Mouse (Mus musculus) CH12.LX (cell line): ENCODE results near the gene Car3. TPM values are rescaled to one million over a fixed set of nuclear protein-coding genes. Genes with fewer than 3 reads are reported as not detected.
"Not testable (repeated sequence)": the region's sequence is repeated elsewhere in the genome, so short reads cannot be mapped to it uniquely, and the experiment has no call there.

Experiments
- DNase-seq: peaks from one replicate; pipeline ENCODE4 v3.0.0-alpha.2; 2013; ENCODE audit errors: extremely low read depth
- H3K27ac ChIP-seq: 2 replicates; pipeline ENCODE4 v1.5.1; 2012; ENCODE audit warnings: low read depth, mild to moderate bottlenecking, control low read depth, moderate library complexity; ENCODE audit not compliant: insufficient read depth
- H3K27me3 ChIP-seq: replicated peaks from 2 replicates; pipeline ENCODE3; 2012; ENCODE audit warnings: inconsistent platforms
- H3K36me3 ChIP-seq, 2 experiments: replicated peaks in 1 of 2; 2 replicates each; pipeline versions ENCODE3 to v1.6.1; 2012; ENCODE audit warnings: inconsistent platforms in 1 of 2, low read length in 1 of 2, mild to moderate bottlenecking in 1 of 2, mixed read lengths in 1 of 2, moderate library complexity in 1 of 2; ENCODE audit not compliant: control insufficient read depth in 1 of 2, insufficient read depth in 1 of 2
- H3K4me1 ChIP-seq, 2 experiments: 2 replicates each; pipeline ENCODE4 v1.6.1; 2012; ENCODE audit warnings: inconsistent platforms in 1 of 2, moderate library complexity in 1 of 2; ENCODE audit not compliant: insufficient read depth in 2 of 2, control insufficient read depth in 1 of 2
- H3K4me2 ChIP-seq: 2 replicates; pipeline ENCODE4 v1.6.1; 2012; ENCODE audit warnings: low read depth, mild to moderate bottlenecking, control low read depth; ENCODE audit not compliant: poor library complexity, insufficient read depth, severe bottlenecking
- H3K4me3 ChIP-seq, 3 experiments: fragments of 150-350 bp in 1 of 3; sonication (generic) in 1 of 3; replicated peaks in 1 of 3; 2 replicates each; pipeline versions ENCODE3 to v1.5.1; 2011 to 2012; ENCODE audit warnings: low read depth in 2 of 3, low read length in 2 of 3, mild to moderate bottlenecking in 2 of 3, moderate library complexity in 2 of 3, control low read depth in 1 of 3, improper control_type of control experiment in 1 of 3, inconsistent platforms in 1 of 3, mixed read lengths in 1 of 3; ENCODE audit not compliant: poor library complexity in 1 of 3
- H3K79me2 ChIP-seq: replicated peaks from 2 replicates; pipeline ENCODE4 v1.6.1; 2012; ENCODE audit warnings: mild to moderate bottlenecking, moderate library complexity; ENCODE audit not compliant: control insufficient read depth, poor library complexity, insufficient read depth, severe bottlenecking; ENCODE audit errors: extremely low read depth
- H3K9ac ChIP-seq: 2 replicates; pipeline ENCODE4 v1.6.1; 2012; ENCODE audit warnings: low read depth, mild to moderate bottlenecking, control low read depth, moderate library complexity; ENCODE audit not compliant: insufficient read depth
- H3K9me3 ChIP-seq: replicated peaks from 2 replicates; pipeline ENCODE3; 2012; ENCODE audit warnings: low read length, inconsistent platforms, mixed read lengths
- CTCF ChIP-seq, 2 experiments: IDR thresholded peaks in 1 of 2; conservative IDR thresholded peaks in 1 of 2; 2 replicates each; pipeline ENCODE4 v1.5.1; 2011 to 2012; ENCODE audit warnings: low read depth in 2 of 2, low read length in 2 of 2, improper control_type of control experiment in 1 of 2, inconsistent platforms in 1 of 2, mild to moderate bottlenecking in 1 of 2, moderate library complexity in 1 of 2
- ELF1 ChIP-seq: IDR thresholded peaks from 2 replicates; pipeline ENCODE4 v1.6.1; 2014; ENCODE audit warnings: low read depth, mild to moderate bottlenecking, inconsistent platforms, low read length, improper control_type of control experiment
- GABPA ChIP-seq: IDR thresholded peaks from 2 replicates; pipeline ENCODE4 v1.6.1; 2012; ENCODE audit warnings: low read depth, low read length, improper control_type of control experiment, inconsistent platforms; ENCODE audit not compliant: insufficient replicate concordance
- HCFC1 ChIP-seq: IDR thresholded peaks from 2 replicates; pipeline ENCODE4 v1.6.1; 2012; ENCODE audit warnings: low read depth, mild to moderate bottlenecking, inconsistent platforms, low read length, improper control_type of control experiment
- IRF4 ChIP-seq: IDR thresholded peaks from 2 replicates; pipeline ENCODE4 v1.6.1; 2014; ENCODE audit warnings: low read depth, mild to moderate bottlenecking, inconsistent platforms, low read length, improper control_type of control experiment
- MAX ChIP-seq: IDR thresholded peaks from 2 replicates; pipeline ENCODE4 v1.6.1; 2011; ENCODE audit warnings: low read length, improper control_type of control experiment
- MAZ ChIP-seq: IDR thresholded peaks from 2 replicates; pipeline ENCODE4 v1.6.1; 2012; ENCODE audit warnings: low read depth, mild to moderate bottlenecking, inconsistent platforms, low read length, improper control_type of control experiment, moderate library complexity
- MXI1 ChIP-seq: IDR thresholded peaks from 2 replicates; pipeline ENCODE4 v1.6.1; 2011; ENCODE audit warnings: mild to moderate bottlenecking, low read depth, low read length, improper control_type of control experiment
- NELFE ChIP-seq: IDR thresholded peaks from 2 replicates; pipeline ENCODE4 v1.6.1; 2011; ENCODE audit warnings: low read depth, low read length, improper control_type of control experiment
- NRF1 ChIP-seq: IDR thresholded peaks from 2 replicates; pipeline ENCODE4 v1.6.1; 2014; ENCODE audit warnings: low read depth, mild to moderate bottlenecking, inconsistent platforms, low read length, improper control_type of control experiment, moderate library complexity
- PAX5 ChIP-seq: IDR thresholded peaks from 2 replicates; pipeline ENCODE4 v1.6.1; 2012; ENCODE audit warnings: low read length, inconsistent platforms, mixed read lengths
- POLR2AphosphoS2 ChIP-seq: IDR thresholded peaks from 2 replicates; pipeline ENCODE4 v1.6.1; 2011; ENCODE audit warnings: low read depth, low read length, improper control_type of control experiment
- RCOR1 ChIP-seq: conservative IDR thresholded peaks from 2 replicates; pipeline ENCODE4 v1.6.1; 2012; ENCODE audit warnings: low read depth, mild to moderate bottlenecking, inconsistent platforms, low read length, improper control_type of control experiment
- SIN3A ChIP-seq: IDR thresholded peaks from 2 replicates; pipeline ENCODE4 v1.6.1; 2012; ENCODE audit warnings: low read length, improper control_type of control experiment, inconsistent platforms
- USF1 ChIP-seq: IDR thresholded peaks from 2 replicates; pipeline ENCODE4 v1.6.1; 2014; ENCODE audit warnings: low read depth, mild to moderate bottlenecking, inconsistent platforms, low read length, improper control_type of control experiment
- ZNF384 ChIP-seq: IDR thresholded peaks from 2 replicates; pipeline ENCODE4 v1.6.1; 2012; ENCODE audit warnings: low read depth, low read length, improper control_type of control experiment, inconsistent platforms
- dilution Hi-C: fragments of 300-500 bp; cut with MboI; formaldehyde crosslinking; loops from 2 replicates; pipeline ENCODE4 v1.14.3; 2020; ENCODE audit warnings: low sequenced_read_pairs; ENCODE audit not compliant: extremely low pct_unique_long_range_greater_than_20kb, extremely low pct_ligation_motif_present
- in situ Hi-C: fragments of 300-500 bp; cut with MboI; formaldehyde crosslinking; loops from 3 replicates; pipeline ENCODE4 v1.14.3; 2019; ENCODE audit warnings: low sequenced_read_pairs, low pct_ligation_motif_present, low pct_unique_long_range_greater_than_20kb, mixed read lengths
- polyA plus RNA-seq: library from polyadenylated mRNA; unstranded; fragments of >175 nt; gene quantifications from 2 replicates; pipeline ENCODE4 v1.2.1, GENCODE M21; 2012; ENCODE audit warnings: low read depth; ENCODE audit not compliant: insufficient read length
- total RNA-seq, 2 experiments: library from RNA; depleted of rRNA; stranded (reverse); fragments of 300-350 nt in 1 of 2; fragments of >200 nt in 1 of 2; gene quantifications; 2 replicates each; pipeline ENCODE4 v1.2.3; 2012 to 2014

Car3 gene
- total RNA-seq (2012; rRNA removed): not detected in 2 replicates
- 0.31 and 0.97 TPM in 2 replicates for total RNA-seq (2014; rRNA removed)
- polyA plus RNA-seq: 0.27 and 0.72 TPM in 2 replicates

DNA sequence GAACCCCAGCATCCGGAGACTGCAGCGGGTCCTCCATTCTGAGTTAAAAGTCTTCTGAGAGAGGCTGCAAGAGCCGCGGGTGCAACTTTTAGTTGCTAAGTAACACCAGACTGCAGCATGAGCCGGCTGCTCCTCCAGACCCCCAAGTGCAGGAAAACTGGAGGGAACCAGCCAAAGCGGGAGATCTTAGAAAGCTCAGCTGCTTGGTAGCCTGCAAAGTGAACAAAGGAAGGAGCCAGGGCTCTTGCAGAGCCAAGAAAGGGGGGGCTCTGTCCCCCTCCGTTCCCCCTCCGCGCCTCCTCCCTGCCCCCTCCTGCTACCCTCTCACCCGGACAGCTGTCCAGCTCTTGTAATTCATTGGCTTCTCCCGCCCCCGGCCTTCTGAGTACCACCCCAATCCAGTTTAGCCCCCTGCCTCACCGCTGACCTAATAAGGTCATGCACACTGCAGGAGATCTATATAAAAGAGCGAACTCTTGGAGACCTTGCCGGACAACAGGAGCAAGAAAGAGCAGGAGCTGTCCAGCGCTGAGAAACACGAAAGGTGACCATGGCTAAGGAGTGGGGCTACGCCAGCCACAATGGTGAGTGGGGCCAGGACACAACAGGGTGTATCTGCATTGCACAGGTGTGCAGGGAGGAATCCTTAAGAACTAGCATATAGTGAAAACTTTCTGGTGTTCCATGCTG lies at the start of gene Car3:
Gene Car3 (plus strand): TSS at position 491 of the 690 bp plus-strand sequence.
- in situ Hi-C loops (loop anchor here (10.0 kb wide), 1 partner anchor 178 kb away; no protein-coding TSS in a partner anchor), dilution Hi-C loops (no loop called here)
- no peak within 1 kb of the TSS for H3K4me3 ChIP-seq
- no peaks in the 10 kb centered on the region for H3K27me3 ChIP-seq
- H3K79me2 ChIP-seq: no peaks in the 10 kb centered on the region
- TF ChIP-seq HCFC1: no peak
- TF ChIP-seq CTCF (conservative IDR thresholded peaks at IDR 0.05 in 1 of 2, IDR thresholded peaks at IDR 0.05 in 1 of 2; ENCODE audit: low read depth in 2 of 2, low read length in 2 of 2): no peak
- TF ChIP-seq PAX5: no peak
- no peak for TF ChIP-seq IRF4
- TF ChIP-seq GABPA: no peak
- no peak for TF ChIP-seq POLR2AphosphoS2
- TF ChIP-seq SIN3A: no peak
- TF ChIP-seq MXI1: no peak
- TF ChIP-seq MAX: no peak
- TF ChIP-seq ELF1: no peak
- TF ChIP-seq USF1: no peak
- TF ChIP-seq NELFE: no peak
- TF ChIP-seq RCOR1: no peak
- TF ChIP-seq MAZ: no peak
- no peak for TF ChIP-seq NRF1
- TF ChIP-seq ZNF384: no peak
- no peaks in the 10 kb centered on the region for H3K9me3 ChIP-seq
- DNase-seq: no peak
- no peak within 1 kb of the TSS for H3K27ac ChIP-seq
- no peaks in the 10 kb centered on the region for H3K36me3 ChIP-seq
- H3K4me1 ChIP-seq: no peaks in the 10 kb centered on the region
- no peak within 1 kb of the TSS for H3K4me2 ChIP-seq
- H3K9ac ChIP-seq: no peak within 1 kb of the TSS

DNA sequence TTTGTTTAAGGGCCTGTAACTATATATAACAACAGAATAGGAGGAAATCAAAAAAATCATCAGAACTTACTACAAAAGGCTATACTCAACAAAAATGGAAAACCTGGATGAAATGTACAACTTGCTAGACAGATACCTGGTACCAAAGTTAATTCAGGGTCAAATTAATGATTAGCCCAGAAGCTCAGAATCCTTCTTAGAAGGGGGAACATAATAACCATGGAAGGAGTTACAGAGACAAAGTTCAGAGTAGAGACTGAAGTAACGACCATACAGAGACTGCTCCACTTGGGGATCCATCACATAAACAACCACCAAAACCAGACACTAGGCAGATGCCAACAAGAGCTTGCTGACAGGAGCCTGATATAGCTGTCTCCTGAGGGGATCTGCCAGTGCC lies 47.9 kb upstream of the Car3 start:
- H3K4me1 ChIP-seq: not testable (repeated sequence)

More for the DNA sequence above, 47.9 kb upstream of the Car3 start:
- H3K4me2 ChIP-seq, H3K9me3 ChIP-seq, H3K9ac ChIP-seq, DNase-seq, H3K79me2 ChIP-seq, H3K4me3 ChIP-seq, H3K36me3 ChIP-seq, dilution Hi-C loops, H3K27ac ChIP-seq, in situ Hi-C loops, H3K27me3 ChIP-seq: not testable (repeated sequence)
